Mouse (Mus musculus) hindbrain, embryonic 11.5 days (tissue): ENCODE results near the gene Akain1. TPM values are rescaled to one million over a fixed set of nuclear protein-coding genes. Genes with fewer than 3 reads are reported as not detected.

Experiments
- ATAC-seq: fragments of 200-750 bp; cut with Nextera tagmentation; 2 replicates; pipeline ENCODE4 v1.8.0; 2017; ENCODE audit warnings: mild to moderate bottlenecking, moderate TSS enrichment, moderate library complexity; ENCODE audit not compliant: low FRiP score
- DNase-seq: peaks from one replicate; pipeline ENCODE4 v3.0.0-alpha.2; 2015; ENCODE audit warnings: low spot score
- H3K27ac ChIP-seq: fragments of 300-500 bp; sonication (generic); 2 replicates; pipeline ENCODE4 v1.5.1; 2014; ENCODE audit warnings: mild to moderate bottlenecking, low read depth, low read length
- H3K27me3 ChIP-seq: fragments of 300-500 bp; sonication (generic); 2 replicates; pipeline ENCODE4 v1.6.1; 2014; ENCODE audit warnings: mild to moderate bottlenecking, low read length, moderate library complexity, mixed read lengths; ENCODE audit not compliant: control insufficient read depth, insufficient read depth
- H3K36me3 ChIP-seq: fragments of 300-500 bp; sonication (generic); 2 replicates; pipeline ENCODE4 v1.6.1; 2014; ENCODE audit warnings: mild to moderate bottlenecking, low read length, moderate library complexity, mixed read lengths; ENCODE audit not compliant: control insufficient read depth, insufficient read depth
- H3K4me1 ChIP-seq: fragments of 300-500 bp; sonication (generic); replicated peaks from 2 replicates; pipeline ENCODE4 v1.6.1; 2014; ENCODE audit warnings: low read length, mixed read lengths; ENCODE audit not compliant: control insufficient read depth, insufficient read depth
- H3K4me2 ChIP-seq: fragments of 300-500 bp; sonication (generic); replicated peaks from 2 replicates; pipeline ENCODE4 v1.6.1; 2014; ENCODE audit warnings: mild to moderate bottlenecking, low read depth, low read length
- H3K4me3 ChIP-seq: fragments of 300-500 bp; sonication (generic); 2 replicates; pipeline ENCODE4 v1.5.1; 2014; ENCODE audit warnings: low read depth, low read length
- H3K9ac ChIP-seq: fragments of 300-500 bp; sonication (generic); 2 replicates; pipeline ENCODE4 v1.6.1; 2014; ENCODE audit warnings: low read depth, low read length
- H3K9me3 ChIP-seq: fragments of 300-500 bp; sonication (generic); 2 replicates; pipeline ENCODE4 v1.6.1; 2016; ENCODE audit warnings: low read length; ENCODE audit not compliant: control insufficient read depth
- WGBS: fragments of 180-500 bp; shearing (Covaris S2); extraction: QIAGEN DNeasy Blood & Tissue Kit; methylation state at CpG from one replicate; pipeline ENCODE4 v1.1.7; 2014; 5-methylcytosine and 5-hydroxymethylcytosine counted together
- polyA plus RNA-seq: library from polyadenylated mRNA; unstranded; fragments of >200 nt; fragmentation: Nextera tagmentation; extraction: Ambion mirVana; gene quantifications from 2 replicates; pipeline ENCODE4 v1.2.1, GENCODE M21; 2014

Akain1 gene
- polyA plus RNA-seq, 1 experiment from 2014 or later: not detected

- DNase-seq (peak; percentile 31), ATAC-seq (no peak)
- no peaks in the 10 kb centered on the region for H3K9me3 ChIP-seq
- H3K27me3 ChIP-seq: no peaks in the 10 kb centered on the region
- no peak overlapping the region for H3K27ac ChIP-seq
- no peak overlapping the region for H3K9ac ChIP-seq
- no peaks in the 10 kb centered on the region for H3K36me3 ChIP-seq
- H3K4me2 ChIP-seq: no peak overlapping the region
- no peak overlapping the region for H3K4me3 ChIP-seq
- H3K4me1 ChIP-seq: no peaks in the 10 kb centered on the region
- WGBS: 8% methylated on average over 1 of the region's 1 CpGs
Observed at GRCm38 (mm10) chr17:69421592-69421991, 17.5 kb upstream of the Akain1 start.

GRCm38 (mm10) chr17:69437836-69438235 lies 1.3 kb upstream of the Akain1 start:
- peaks cover 31% of the 10 kb centered on the region for H3K27me3 ChIP-seq

GRCm38 (mm10) chr17:69438486-69438885 lies 640 bp upstream of the Akain1 start:
- H3K36me3 ChIP-seq: no peaks in the 10 kb centered on the region
- H3K27ac ChIP-seq: no peak overlapping the region
- H3K4me3 ChIP-seq: no peak overlapping the region
- ATAC-seq: no peak
- no peaks in the 10 kb centered on the region for H3K9me3 ChIP-seq
- H3K9ac ChIP-seq: no peak overlapping the region
- whole genome bisulfite sequencing: 35% methylated on average over 14 of the region's 14 CpGs
- H3K27me3 ChIP-seq: peaks cover 31% of the 10 kb centered on the region
- H3K4me2 ChIP-seq: peak overlapping the region; percentile 70
- peak; percentile 7 for DNase-seq
- 0 out of 2 replicates have a peak, but pooled peaks cover 2% of the 10 kb centered on the region for H3K4me1 ChIP-seq

More at GRCm38 (mm10) chr17:69437836-69438235, 1.3 kb upstream of the Akain1 start:
- Histone ChIP-seq H3K36me3 (no peaks in the 10 kb centered on the region), H3K27ac (no peak overlapping the region), H3K4me2 (no peak overlapping the region), H3K4me1 (0 out of 2 replicates have a peak, but pooled peaks cover 2% of the 10 kb centered on the region), H3K4me3 (no peak overlapping the region), H3K9me3 (no peaks in the 10 kb centered on the region), H3K9ac (no peak overlapping the region)
- DNase-seq (no peak), ATAC-seq (no peak)
- 74% methylated on average over 5 of the region's 5 CpGs for WGBS

GRCm38 (mm10) chr17:69439571-69440480 lies 700 bp downstream of the Akain1 start:
- Histone ChIP-seq H3K27me3 (peaks cover 31% of the 10 kb centered on the region), H3K9me3 (no peaks in the 10 kb centered on the region), H3K4me1 (0 out of 2 replicates have a peak, but pooled peaks cover 2% of the 10 kb centered on the region), H3K4me3 (peak overlapping the region; percentile 41), H3K4me2 (peak overlapping the region; percentile 70), H3K9ac (no peak overlapping the region), H3K27ac (no peak overlapping the region), H3K36me3 (no peaks in the 10 kb centered on the region)
- 1% methylated on average over 46 of the region's 52 CpGs for WGBS
- ATAC-seq (peak; percentile 72), DNase-seq (peak; percentile 50)

- no peak overlapping the region for H3K4me3 ChIP-seq
- DNase-seq: no peak
- WGBS: 11% methylated on average over 9 of the region's 9 CpGs
- H3K4me1 ChIP-seq: 0 out of 2 replicates have a peak, but pooled peaks cover 2% of the 10 kb centered on the region
- peaks cover 31% of the 10 kb centered on the region for H3K27me3 ChIP-seq
- H3K9me3 ChIP-seq: no peaks in the 10 kb centered on the region
- no peaks in the 10 kb centered on the region for H3K36me3 ChIP-seq
- ATAC-seq: no peak
- H3K4me2 ChIP-seq: no peak overlapping the region
- no peak overlapping the region for H3K27ac ChIP-seq
- H3K9ac ChIP-seq: no peak overlapping the region
Observed at GRCm38 (mm10) chr17:69441041-69441440, 1.9 kb downstream of the Akain1 start.

- no peaks in the 10 kb centered on the region for H3K4me1 ChIP-seq
- H3K27ac ChIP-seq: no peak overlapping the region
- no peak overlapping the region for H3K4me3 ChIP-seq
- ATAC-seq: no peak
- no peaks in the 10 kb centered on the region for H3K36me3 ChIP-seq
- H3K4me2 ChIP-seq: no peak overlapping the region
- H3K9me3 ChIP-seq: no peaks in the 10 kb centered on the region
- no peak for DNase-seq
- no peaks in the 10 kb centered on the region for H3K27me3 ChIP-seq
- H3K9ac ChIP-seq: no peak overlapping the region
Observed at GRCm38 (mm10) chr17:69448679-69449078, 9.6 kb downstream of the Akain1 start.

- Histone ChIP-seq H3K4me1 (no peaks in the 10 kb centered on the region), H3K9ac (no peak overlapping the region), H3K9me3 (no peaks in the 10 kb centered on the region), H3K36me3 (no peaks in the 10 kb centered on the region), H3K27me3 (no peaks in the 10 kb centered on the region), H3K4me2 (no peak overlapping the region), H3K4me3 (no peak overlapping the region), H3K27ac (no peak overlapping the region)
- DNase-seq (no peak), ATAC-seq (no peak)
- 92% methylated on average over 7 of the region's 7 CpGs for WGBS
Observed at GRCm38 (mm10) chr17:69461680-69462079, 22.6 kb downstream of the Akain1 start.

GRCm38 (mm10) chr17:69463037-69463436 lies 23.9 kb downstream of the Akain1 start:
- DNase-seq (no peak), ATAC-seq (no peak)
- no peaks in the 10 kb centered on the region for H3K4me1 ChIP-seq
- no peaks in the 10 kb centered on the region for H3K27me3 ChIP-seq
- no peak overlapping the region for H3K27ac ChIP-seq
- no peak overlapping the region for H3K4me2 ChIP-seq
- no peak overlapping the region for H3K9ac ChIP-seq
- no peaks in the 10 kb centered on the region for H3K36me3 ChIP-seq
- H3K9me3 ChIP-seq: no peaks in the 10 kb centered on the region
- no peak overlapping the region for H3K4me3 ChIP-seq
- WGBS: 75% methylated on average over 3 of the region's 3 CpGs

- H3K27me3 ChIP-seq: no peaks in the 10 kb centered on the region
- DNase-seq: no peak
- no peak overlapping the region for H3K4me3 ChIP-seq
- no peak overlapping the region for H3K4me2 ChIP-seq
- no peak overlapping the region for H3K27ac ChIP-seq
- 68% methylated on average over 10 of the region's 10 CpGs for WGBS
- H3K4me1 ChIP-seq: no peaks in the 10 kb centered on the region; the same call in 1 of the 2 replicates
- no peaks in the 10 kb centered on the region for H3K9me3 ChIP-seq
- ATAC-seq: no peak
- H3K9ac ChIP-seq: no peak overlapping the region
- no peaks in the 10 kb centered on the region for H3K36me3 ChIP-seq
Observed at GRCm38 (mm10) chr17:69471171-69471570, 32.0 kb downstream of the Akain1 start.
